Mouse (Mus musculus) C2C12 (cell line): Measurements from ENCODE around the gene Apc2. TPM values are rescaled to one million over a fixed set of nuclear protein-coding genes. Genes with fewer than 3 reads are reported as not detected.

Experiments
- H3K27me3 ChIP-seq: one replicate; pipeline ENCODE4 v1.6.1; 2011; ENCODE audit not compliant: control insufficient read depth, insufficient read depth, insufficient read length
- H3K36me3 ChIP-seq: one replicate; pipeline ENCODE4 v1.6.1; 2011; ENCODE audit not compliant: control insufficient read depth, insufficient read depth
- H3K4me3 ChIP-seq: one replicate; pipeline ENCODE4 v1.5.1; 2011; ENCODE audit warnings: mild to moderate bottlenecking, control low read depth; ENCODE audit not compliant: poor library complexity, insufficient read depth, severe bottlenecking
- H3K79me2 ChIP-seq: one replicate; pipeline ENCODE4 v1.6.1; 2011; ENCODE audit not compliant: control insufficient read depth, insufficient read depth
- H3K79me3 ChIP-seq: one replicate; pipeline ENCODE4 v1.6.1; 2011; ENCODE audit warnings: low read depth, control low read depth
- H3ac ChIP-seq: one replicate; pipeline ENCODE3; 2011; ENCODE audit warnings: low read depth; ENCODE audit not compliant: control insufficient read depth, insufficient read length
- CEBPB ChIP-seq: IDR thresholded peaks from one replicate; pipeline ENCODE4 v1.6.1; 2011; ENCODE audit warnings: low read depth, mild to moderate bottlenecking, control low read depth, moderate library complexity
- CTCF ChIP-seq: IDR thresholded peaks from one replicate; pipeline ENCODE4 v1.5.1; 2011; ENCODE audit not compliant: control insufficient read depth, insufficient read depth, insufficient read length
- FOSL1 ChIP-seq: IDR thresholded peaks from one replicate; pipeline ENCODE4 v1.8.0; 2011; ENCODE audit warnings: mild to moderate bottlenecking, low read length; ENCODE audit not compliant: poor library complexity, insufficient read depth, severe bottlenecking
- MAX ChIP-seq: IDR thresholded peaks from one replicate; pipeline ENCODE4 v1.6.1; 2011; ENCODE audit warnings: mild to moderate bottlenecking, control low read depth
- MYOD1 ChIP-seq: IDR thresholded peaks from one replicate; pipeline ENCODE4 v1.6.1; 2011; ENCODE audit warnings: low read depth; ENCODE audit not compliant: control insufficient read depth, insufficient read length
- MYOG ChIP-seq: IDR thresholded peaks from one replicate; pipeline ENCODE4 v1.6.1; 2011; ENCODE audit not compliant: control insufficient read depth, insufficient read length; ENCODE audit errors: extremely low read depth
- USF1 ChIP-seq: IDR thresholded peaks from one replicate; pipeline ENCODE4 v1.6.1; 2011; ENCODE audit warnings: low read depth, mild to moderate bottlenecking, control low read depth, moderate library complexity
- polyA plus RNA-seq: library from polyadenylated mRNA; unstranded; fragments of >200 nt; fragmentation: generic; extraction: Trizol; gene quantifications from one replicate; pipeline ENCODE4 v1.2.1, GENCODE M21; 2012; ENCODE audit warnings: missing spikeins

The Apc2 gene
- polyA plus RNA-seq, 1 experiment: 0.20 TPM

DNA sequence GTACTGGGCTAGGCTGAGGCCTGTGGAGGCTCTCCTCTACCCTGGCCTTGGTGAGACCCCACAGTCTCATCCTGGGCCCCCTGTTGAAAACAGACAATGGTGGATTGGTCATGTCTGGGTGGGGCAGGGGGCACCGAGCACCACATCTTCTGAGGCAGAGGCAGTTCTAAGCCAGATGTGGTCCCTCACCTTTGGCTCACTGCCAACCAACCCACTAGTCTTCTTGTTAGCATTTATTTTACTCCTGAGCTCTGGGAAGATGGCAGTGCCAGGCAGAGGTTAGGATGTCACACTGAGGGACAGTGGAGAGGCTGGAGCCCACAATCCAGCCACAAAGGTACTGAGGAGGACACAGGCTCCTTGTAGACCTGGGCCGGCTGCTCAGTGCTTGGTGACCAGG, 37.8 kb upstream of the Apc2 start:
- Histone ChIP-seq H3K36me3 (peaks cover 60% of the 10 kb centered on the region), H3K79me3 (peaks cover 9% of the 10 kb centered on the region), H3K4me3 (no peak overlapping the region), H3K27me3 (no peaks in the 10 kb centered on the region), H3K79me2 (peaks cover 20% of the 10 kb centered on the region), H3ac (no peak overlapping the region)
- no peak for TF ChIP-seq FOSL1
- TF ChIP-seq USF1: no peak
- no peak for TF ChIP-seq CEBPB
- no peak for TF ChIP-seq MAX
- TF ChIP-seq MYOG: no peak
- TF ChIP-seq CTCF: no peak

GRCm38 (mm10) chr10:80258752-80259462, 36.9 kb upstream of the Apc2 start:
- Histone ChIP-seq H3K4me3 (no peak overlapping the region), H3K79me2 (peaks cover 23% of the 10 kb centered on the region), H3K79me3 (peaks cover 7% of the 10 kb centered on the region), H3K36me3 (peaks cover 55% of the 10 kb centered on the region), H3ac (peak overlapping the region; percentile 19), H3K27me3 (no peaks in the 10 kb centered on the region)
- TF ChIP-seq CEBPB: no peak

DNA sequence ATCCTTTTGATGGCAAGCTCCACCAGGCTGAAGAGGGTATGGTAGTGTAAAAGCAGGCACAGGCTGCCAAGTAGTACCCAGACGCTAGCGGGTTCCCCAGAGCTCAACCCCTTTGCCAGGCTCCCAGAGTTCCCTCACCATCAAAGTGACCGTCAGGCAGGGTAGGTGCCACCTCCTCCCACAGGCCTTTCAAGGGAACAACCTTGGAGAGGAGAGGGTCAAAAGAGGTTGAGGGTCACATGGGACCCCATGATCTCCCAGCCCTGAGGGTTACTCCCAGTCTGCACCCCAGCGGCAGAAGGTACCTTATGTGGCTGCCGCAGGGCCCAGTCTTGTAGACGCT, 36.3 kb upstream of the Apc2 start:
- TF ChIP-seq USF1 (no peak), FOSL1 (no peak), MYOG (no peak), CEBPB (no peak), MAX (no peak)
- no peak overlapping the region for H3K4me3 ChIP-seq
- peaks cover 7% of the 10 kb centered on the region for H3K79me3 ChIP-seq
- H3K36me3 ChIP-seq: peaks cover 50% of the 10 kb centered on the region
- H3K79me2 ChIP-seq: peaks cover 23% of the 10 kb centered on the region
- no peaks in the 10 kb centered on the region for H3K27me3 ChIP-seq
- H3ac ChIP-seq: peak overlapping the region; percentile 2

DNA sequence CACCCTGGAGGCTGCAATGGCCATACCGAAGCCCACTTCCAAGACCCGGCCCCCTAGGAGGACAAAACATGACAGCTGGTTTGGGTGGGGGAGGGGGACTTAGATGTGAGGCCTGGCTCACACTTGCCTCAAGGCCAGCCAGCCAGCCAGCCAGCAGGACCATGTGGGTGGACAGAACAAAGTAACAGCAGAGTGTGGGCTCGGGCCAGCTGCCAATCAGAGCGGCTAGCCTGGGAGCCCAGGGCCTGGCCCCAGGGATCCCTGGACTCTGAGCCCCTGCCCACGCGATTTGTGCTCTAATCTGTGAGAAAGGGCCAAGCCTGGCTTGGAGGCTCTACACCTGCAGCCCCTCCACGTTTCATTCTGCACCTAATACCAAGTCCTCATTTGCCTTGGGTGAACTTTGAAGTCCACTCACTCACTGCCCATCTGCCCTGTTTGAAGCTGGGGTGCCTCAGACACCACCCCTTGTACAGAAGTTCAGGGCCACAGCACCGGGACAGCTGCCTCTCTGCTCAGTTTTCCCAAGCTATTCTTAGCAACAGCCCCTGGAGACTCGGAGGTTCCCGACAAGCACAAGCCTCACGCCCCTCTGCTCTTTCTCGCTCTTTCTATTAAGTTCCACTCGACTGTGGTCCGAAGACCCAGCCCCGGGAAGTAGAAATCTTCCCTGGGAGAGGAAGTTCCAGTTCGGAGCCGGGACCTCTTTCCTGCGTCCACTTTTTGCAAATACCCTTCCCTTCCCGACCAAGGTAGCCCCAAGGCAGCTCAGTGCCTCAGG, 35.7 kb upstream of the Apc2 start:
- TF ChIP-seq MYOD1 (no peak), FOSL1 (no peak), MAX (no peak), CTCF (no peak), USF1 (no peak), MYOG (no peak), CEBPB (no peak)
- H3K36me3 ChIP-seq: peaks cover 43% of the 10 kb centered on the region
- H3K4me3 ChIP-seq: peak overlapping the region; percentile 37
- peaks cover 25% of the 10 kb centered on the region for H3K79me2 ChIP-seq
- H3K79me3 ChIP-seq: peaks cover 7% of the 10 kb centered on the region
- peak overlapping the region; percentile 81 for H3ac ChIP-seq
- no peaks in the 10 kb centered on the region for H3K27me3 ChIP-seq

DNA sequence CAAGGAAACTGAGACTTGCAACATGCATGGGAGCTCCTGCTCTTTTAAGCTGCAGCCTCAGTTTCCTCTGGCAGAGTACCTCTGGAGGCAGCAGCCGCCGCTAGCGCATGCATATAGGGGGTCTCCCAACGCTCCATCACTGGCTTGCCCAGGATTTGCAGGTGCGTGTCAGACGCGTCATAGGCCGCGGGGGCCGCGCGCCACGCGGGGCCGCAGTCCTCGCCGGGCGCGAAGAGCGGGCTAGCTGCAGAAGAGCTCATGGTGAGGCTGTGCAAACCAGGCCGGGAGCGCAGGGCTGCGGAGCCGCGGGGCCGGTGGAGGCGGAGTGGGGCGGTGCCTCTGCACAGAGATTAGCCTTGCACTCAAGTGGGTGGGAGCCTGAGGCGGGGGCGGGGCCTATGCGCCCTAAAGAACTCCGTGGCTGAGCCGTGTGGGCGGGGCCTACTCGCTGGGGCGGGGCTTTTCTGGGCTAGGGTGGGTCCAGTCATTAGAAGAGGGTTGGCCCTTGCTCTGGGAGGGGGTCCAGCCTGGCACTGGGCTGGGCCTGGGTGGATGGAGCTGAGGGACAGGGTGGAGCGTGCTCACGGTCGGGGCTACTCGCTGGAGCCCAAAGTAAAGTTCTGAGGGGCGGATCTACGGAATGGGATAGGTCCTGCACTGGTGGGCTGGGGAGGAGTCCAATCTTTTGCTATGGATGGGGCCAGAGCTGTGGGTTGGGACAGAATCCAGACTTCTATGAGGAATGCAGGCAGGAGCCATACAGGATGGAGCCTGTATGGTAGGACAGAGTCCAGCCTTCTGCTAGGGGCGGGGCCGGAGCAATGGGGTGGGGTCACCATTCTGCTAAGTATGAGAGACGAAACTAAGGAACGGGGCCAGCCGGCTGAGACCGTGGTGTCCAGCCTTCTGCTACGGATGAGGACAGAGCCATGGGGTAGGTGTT, 34.9 kb upstream of the Apc2 start, which contains the start of the genes Gamt and Dazap1:
Gene Gamt (minus strand): TSS at position 371 of the 943 bp plus-strand sequence.
Gene Dazap1 (plus strand): TSS at position 845 of the 943 bp plus-strand sequence.
- H3K4me3 ChIP-seq: peak within 1 kb of the TSS; percentile 37
- H3K79me3 ChIP-seq: peaks cover 15% of the 10 kb centered on the region
- H3K27me3 ChIP-seq: no peaks in the 10 kb centered on the region
- H3ac ChIP-seq: peak within 1 kb of the TSS; percentile 81
- H3K79me2 ChIP-seq: peaks cover 34% of the 10 kb centered on the region
- no peak for TF ChIP-seq CTCF
- TF ChIP-seq MYOD1: no peak
- TF ChIP-seq FOSL1: no peak
- TF ChIP-seq MAX: no peak
- no peak for TF ChIP-seq CEBPB
- TF ChIP-seq USF1: no peak
- no peak for TF ChIP-seq MYOG
- H3K36me3 ChIP-seq: peaks cover 35% of the 10 kb centered on the region
